Mouse (Mus musculus) gastrocnemius, postnatal 14 days (tissue): ENCODE results near the gene Vps13c. TPM values are rescaled to one million over a fixed set of nuclear protein-coding genes. Genes with fewer than 3 reads are reported as not detected.

Source experiments
- DNase-seq: peaks from one replicate; pipeline ENCODE4 v3.0.0; 2021; ENCODE audit warnings: mixed read lengths
- intact Hi-C: fragments of 180-260 bp; cut with DNase I; formaldehyde crosslinking; loops from one replicate; pipeline ENCODE4 v1.15.1; 2025; ENCODE audit warnings: low total_unique reads
- long read RNA-seq, 2 experiments: library from polyadenylated mRNA; stranded (forward); transcript quantifications; one replicate each; pipeline ENCODE4 v2.0.0; 2021
- total RNA-seq, 2 experiments: library from RNA; stranded (reverse); gene quantifications; 2 replicates each; pipeline ENCODE4 v1.2.3; 2021

Vps13c gene
- total RNA-seq: 10 to 100 TPM; 21.0 to 22.8 TPM
- long read RNA-seq, experiment 1, partial matches to known transcripts: 2 of 2 reads
- long read RNA-seq, experiment 1, other reads (novel, unspliced or antisense): 0 of 2 reads
- long read RNA-seq, experiment 2, partial matches to known transcripts: 0 of 1 reads
- long read RNA-seq, experiment 2, other reads (novel, unspliced or antisense): 1 of 1 reads

DNA sequence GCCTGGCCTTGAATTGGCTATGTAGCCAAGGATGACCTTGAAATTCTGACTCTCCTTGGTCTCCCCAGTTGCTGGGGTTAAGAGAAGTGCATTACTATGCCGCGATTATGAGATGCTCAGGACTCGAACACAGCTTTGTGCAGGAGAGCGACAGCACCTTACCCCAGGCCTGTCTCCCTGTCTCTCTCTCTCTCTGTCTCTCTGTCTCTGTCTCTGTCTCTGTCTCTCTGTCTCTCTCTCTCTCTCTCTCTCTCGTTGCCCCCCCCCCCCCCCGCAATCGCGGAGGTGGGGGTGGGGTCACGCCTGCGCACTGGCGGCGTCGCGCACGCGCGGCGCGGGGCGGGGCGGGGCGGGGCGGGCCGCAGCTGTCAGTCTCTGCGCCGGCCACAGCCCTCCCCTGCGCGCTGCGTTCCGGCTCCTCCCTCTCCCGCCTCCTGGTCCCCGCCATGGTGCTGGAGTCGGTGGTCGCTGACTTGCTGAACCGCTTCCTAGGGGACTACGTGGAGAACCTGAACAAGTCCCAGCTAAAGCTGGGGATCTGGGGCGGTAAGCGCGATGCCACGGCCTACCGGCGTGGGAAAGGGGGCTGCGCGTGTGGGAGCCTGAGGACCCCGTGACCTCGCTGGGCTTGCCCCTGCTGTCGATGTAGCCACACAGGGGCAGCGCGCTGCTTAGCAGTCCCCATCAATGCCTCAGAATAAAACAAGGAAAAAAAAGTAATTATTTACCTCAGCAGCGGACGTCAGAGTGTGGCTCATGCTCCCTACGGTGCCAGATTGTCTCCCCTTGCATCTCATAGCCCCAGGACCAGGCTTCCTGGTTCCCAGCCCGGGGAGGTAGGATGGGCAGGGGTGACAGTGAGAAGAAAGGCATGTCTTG lies at the start of gene Vps13c:
Gene Vps13c, plus strand, starts transcription at position 416 of the 879 bp plus-strand sequence.
- peak; percentile 85 for DNase-seq
- intact Hi-C loops: loop anchor here (5.0 kb wide), 1 partner anchor 37 kb away; no protein-coding TSS in a partner anchor

DNA sequence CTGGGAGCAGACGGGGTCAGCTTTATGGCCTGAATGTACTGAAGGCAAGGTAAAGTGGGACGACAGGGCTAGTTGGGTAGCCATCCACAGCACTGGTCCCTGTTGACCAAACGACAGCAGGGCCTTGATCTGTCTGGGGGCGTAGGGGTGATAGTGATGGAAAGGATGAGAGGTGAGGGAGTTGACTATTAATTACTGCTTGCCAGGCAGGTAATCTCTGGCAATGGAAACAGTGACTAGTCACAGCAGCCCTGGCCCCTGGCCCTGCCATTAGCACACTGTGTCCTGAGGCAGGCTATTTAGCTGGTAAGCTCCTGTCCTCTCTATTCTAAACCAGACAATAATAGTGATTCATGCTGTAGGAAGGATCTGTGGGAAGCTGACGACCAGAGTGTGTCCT lies 47.8 kb upstream of the Vps13c start:
- DNase-seq: no peak
- intact Hi-C loops: no loop called here

GRCm38 (mm10) chr9:67793501-67793900 lies 46.7 kb upstream of the Vps13c start:
- intact Hi-C loops: no loop called here
- DNase-seq: no peak

GRCm38 (mm10) chr9:67794216-67794615 lies 46.0 kb upstream of the Vps13c start:
- intact Hi-C loops: no loop called here
- DNase-seq: no peak

DNA sequence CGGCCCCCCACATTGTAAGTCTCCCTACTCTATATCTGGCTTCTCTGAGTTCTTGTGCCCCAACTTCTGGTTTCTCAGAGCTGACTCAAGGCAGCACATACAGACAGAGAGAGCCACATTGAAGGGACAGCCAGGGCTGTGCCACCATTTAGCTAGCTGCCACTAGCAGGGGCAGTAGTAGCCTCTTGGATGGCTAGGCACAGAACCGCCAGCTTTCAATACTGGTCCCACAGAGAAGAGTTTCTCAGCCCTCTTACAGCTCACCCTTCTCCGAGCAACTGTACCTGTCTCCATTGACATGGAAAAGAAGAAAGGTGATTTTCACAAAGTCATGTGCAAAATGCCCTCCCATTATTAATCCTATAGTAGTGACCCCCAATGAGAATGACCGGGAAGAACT lies 45.5 kb upstream of the Vps13c start:
- intact Hi-C loops: no loop called here

GRCm38 (mm10) chr9:67795205-67795675 lies 45.0 kb upstream of the Vps13c start:
- intact Hi-C loops: no loop called here
- no peak for DNase-seq

More for the DNA sequence above, 45.5 kb upstream of the Vps13c start:
- no peak for DNase-seq

- DNase-seq: no peak
- intact Hi-C loops: no loop called here
These were observed 40.9 kb upstream of the Vps13c start for GRCm38 (mm10) chr9:67799078-67799819.

DNA sequence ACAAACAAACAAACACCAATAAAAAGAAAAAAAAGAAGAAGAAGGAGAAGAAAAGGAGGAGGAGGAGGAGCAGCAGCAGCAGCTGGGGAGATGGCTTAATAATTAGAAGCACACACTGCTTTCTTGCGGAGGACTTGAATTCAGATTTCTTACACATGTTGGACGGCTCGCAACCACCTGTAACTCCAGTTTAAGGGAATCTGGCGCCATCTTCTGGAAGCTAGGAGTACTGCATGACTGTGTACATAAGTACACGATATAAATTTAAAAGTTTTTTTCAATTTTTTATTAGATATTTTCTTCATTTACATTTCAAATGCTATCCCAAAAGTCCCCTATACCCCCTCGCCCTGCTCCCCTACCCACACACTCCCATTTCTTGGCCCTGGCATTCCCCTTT lies 38.0 kb upstream of the Vps13c start:
- DNase-seq: peak; percentile 45
- intact Hi-C loops: loop anchor here (5.0 kb wide), 1 partner anchor 45 kb away; the partner anchor contains the start of gene C2cd4b

DNA sequence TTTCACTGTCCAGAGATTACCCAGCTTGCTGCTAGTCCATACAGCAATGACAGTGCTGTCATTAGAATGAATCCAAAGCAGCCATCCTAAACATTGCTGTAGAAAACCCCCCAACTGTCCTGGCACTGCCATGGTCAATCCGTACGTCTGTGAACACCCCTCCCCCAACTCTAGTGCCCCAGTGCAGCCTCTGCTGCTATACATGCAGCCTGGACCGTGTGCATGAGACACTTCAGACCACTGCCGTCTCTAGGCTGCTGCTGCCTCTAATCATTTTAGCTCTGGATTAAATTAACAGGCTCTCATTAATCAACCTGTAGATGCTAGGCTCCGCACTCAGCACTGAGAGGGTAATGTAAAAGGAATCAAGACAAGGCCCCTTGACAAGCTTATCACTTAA lies 33.2 kb upstream of the Vps13c start:
- intact Hi-C loops: no loop called here

GRCm38 (mm10) chr9:67810527-67810926 lies 29.7 kb upstream of the Vps13c start:
- intact Hi-C loops: no loop called here
- no peak for DNase-seq

More for the DNA sequence above, 33.2 kb upstream of the Vps13c start:
- DNase-seq: no peak

- intact Hi-C loops: no loop called here
- DNase-seq: no peak
These were observed 29.1 kb upstream of the Vps13c start for GRCm38 (mm10) chr9:67811116-67811515.

DNA sequence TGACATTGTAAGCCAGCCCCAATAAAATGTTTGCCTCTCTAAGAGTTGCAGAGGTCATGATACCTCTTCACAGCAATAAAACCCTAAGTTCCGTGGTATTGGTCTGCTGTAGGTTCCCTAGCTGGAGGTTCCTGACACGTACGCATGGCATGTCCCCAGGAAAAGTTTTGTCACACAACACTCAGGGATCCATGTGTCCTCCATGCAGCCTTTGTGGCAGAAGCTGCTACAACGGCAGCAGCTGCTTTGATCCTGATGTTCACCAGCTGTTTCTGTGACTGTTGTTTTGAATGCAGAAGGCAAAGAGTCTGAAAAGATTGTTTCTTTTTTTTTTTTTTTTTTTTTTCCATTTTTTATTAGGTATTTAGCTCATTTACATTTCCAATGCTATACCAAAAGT lies 27.0 kb upstream of the Vps13c start:
- intact Hi-C loops: no loop called here
- peak; percentile 26 for DNase-seq

DNA sequence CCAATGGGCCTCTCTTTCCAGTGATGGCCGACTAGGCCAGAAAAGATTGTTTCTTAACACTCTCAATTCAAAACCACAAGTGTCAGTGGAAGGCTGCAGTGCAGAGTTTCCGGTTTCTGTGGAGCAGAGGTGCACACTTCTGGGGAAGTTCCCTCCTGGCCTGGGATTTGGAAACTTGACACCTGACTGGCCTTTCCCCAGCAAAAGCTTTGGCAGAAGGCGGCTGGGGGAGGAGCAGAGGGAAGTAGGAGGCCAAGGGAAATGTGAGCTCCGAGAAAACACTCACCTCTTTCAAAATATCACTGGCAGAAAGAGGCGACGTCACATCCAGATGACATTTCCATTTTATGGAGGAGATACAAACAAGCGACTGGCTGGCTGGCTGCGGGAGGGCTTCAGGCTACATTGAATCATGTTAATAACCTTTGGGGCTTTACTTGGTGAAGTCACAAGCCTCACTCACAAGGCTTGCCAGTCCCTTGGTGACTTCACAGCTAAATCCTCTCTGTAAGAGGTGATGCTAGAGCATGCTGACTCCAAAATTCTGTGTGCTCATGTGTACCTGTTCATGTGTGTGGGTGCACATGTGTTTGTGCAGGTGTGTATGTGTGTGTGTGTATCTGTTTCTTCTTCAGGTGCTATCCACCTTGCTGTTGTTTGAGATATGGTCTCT lies 26.4 kb upstream of the Vps13c start:
- DNase-seq: peak; percentile 83
- intact Hi-C loops: no loop called here

- intact Hi-C loops: no loop called here
- DNase-seq: no peak
These were observed 23.8 kb upstream of the Vps13c start for GRCm38 (mm10) chr9:67816172-67816928.

DNA sequence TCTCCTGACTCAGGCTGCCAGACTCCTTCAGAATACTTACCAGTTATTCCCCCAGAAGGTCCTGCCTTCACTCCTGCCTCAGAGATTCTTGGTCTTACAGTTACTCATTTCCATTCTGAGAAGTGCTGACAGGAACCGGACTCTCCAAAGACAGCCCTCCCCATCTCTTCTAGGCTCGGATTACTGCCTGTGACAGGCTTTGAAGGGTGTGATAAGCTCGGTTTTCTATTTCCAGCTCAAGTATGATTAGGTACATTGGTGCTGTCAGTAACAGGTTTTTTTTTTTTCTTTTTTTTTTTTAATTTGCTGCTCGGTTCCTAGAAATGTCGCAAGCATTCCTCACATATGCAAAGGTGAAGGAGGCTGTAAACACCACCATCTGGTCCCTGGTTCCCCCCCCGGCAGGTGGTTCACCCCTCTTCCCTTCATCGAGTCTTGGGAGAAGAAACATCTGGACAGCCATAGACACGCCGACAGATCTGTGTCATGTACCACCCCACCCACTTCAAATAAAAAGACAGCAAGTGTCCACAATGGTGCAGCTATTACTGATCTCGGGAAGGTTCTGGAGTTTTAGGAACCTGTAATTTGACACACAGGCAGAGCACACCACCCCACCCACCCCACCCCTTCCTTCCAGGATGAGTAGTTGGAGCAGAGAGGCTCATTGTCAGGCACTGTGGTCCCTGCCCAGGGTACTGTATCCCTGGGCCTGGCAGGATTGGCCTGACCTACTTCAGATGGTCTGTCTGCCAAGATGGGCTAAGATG lies 22.1 kb upstream of the Vps13c start:
- no peak for DNase-seq
- intact Hi-C loops: no loop called here

DNA sequence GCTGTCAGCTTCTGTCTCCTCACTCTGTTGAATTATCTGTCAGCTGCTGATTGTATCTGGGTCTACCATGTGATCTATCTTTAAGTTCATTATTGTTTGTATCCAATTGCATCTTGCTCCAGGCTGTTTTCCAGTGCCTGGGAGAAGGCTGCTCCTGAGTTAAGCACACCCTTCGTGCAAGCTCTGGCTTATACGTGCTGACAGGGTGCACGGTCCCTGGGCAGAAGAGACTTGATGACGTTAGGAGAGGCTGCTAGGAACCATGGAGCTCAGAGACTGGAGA lies 21.6 kb upstream of the Vps13c start:
- intact Hi-C loops: no loop called here
- no peak for DNase-seq

GRCm38 (mm10) chr9:67823131-67823530 lies 17.1 kb upstream of the Vps13c start:
- intact Hi-C loops: loop anchor here (10.0 kb wide), 1 partner anchor 62 kb away; no protein-coding TSS in a partner anchor
- DNase-seq: peak; percentile 48

DNA sequence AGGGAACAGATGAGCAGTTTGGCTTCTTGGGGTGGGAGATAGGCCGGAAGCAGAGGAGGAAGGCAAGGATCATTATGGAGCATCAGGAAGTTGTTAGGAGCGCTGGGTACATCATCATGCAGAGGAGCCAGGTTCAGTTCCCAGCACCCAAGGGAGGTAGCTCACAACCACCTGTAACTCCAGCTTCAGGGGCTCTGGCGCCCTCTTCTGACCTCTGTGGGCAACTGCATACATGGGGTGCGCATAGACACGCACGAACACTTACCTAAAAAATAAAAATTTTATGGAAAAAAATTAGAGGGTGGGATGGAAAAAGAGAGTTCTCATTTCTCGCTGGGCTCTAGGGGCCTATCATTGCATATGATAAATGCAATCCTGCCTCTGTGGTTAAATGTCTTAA lies 14.7 kb upstream of the Vps13c start:
- intact Hi-C loops: loop anchor here (10.0 kb wide), 1 partner anchor 59 kb away; no protein-coding TSS in a partner anchor
- no peak for DNase-seq
